ENCODE assay signal across 13 mouse cellular contexts in the genomic region with DNA sequence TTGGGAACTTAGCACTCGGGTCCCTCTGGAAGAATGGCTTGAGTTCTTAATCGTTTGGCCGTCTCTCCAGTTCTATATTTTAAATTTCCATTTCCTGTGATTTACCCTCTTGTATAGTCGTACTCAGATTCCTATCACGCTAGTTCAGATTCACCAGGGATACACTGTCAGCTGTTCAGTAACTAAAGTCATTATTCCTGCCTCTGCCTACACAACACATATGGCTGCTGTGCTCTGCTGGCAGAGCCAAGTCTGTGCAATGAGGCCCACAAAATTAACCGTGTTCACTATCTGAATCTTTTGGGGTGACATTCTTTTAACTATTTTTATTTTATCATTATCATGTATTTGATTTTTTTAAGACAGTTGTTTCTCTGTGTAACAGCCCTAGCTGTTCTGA.
"Had no signal": no experiment of that assay in that cellular context is flagged by ENCODE, and none has a peak within 500 bp of the region (broad histone marks: within the 10 kb centered on the region; RNA-seq: fewer than 3 reads in every experiment).

No protein-coding gene starts in this region.

- DNase-seq: forebrain, postnatal 0 days; gastrocnemius, postnatal 14 days; gastrocnemius, postnatal 36 days; heart, adult 11 months; heart, adult 2 months; heart, postnatal 14 days; heart, postnatal 36 days; kidney, adult 11 months; kidney, adult 2 months; kidney, adult 9 months; kidney, postnatal 14 days; kidney, postnatal 36 days; left cerebral cortex, postnatal 4 days had no signal
